Mouse (Mus musculus): ENCODE measurements around the gene Wrnip1. TPM values are rescaled to one million over a fixed set of nuclear protein-coding genes. Genes with fewer than 3 reads are reported as not detected.

The Wrnip1 gene
- polyA plus RNA-seq, 1 experiment from 2014 or later = 19.0 TPM

GRCm38 (mm10) chr13:32868843-32869242 lies 67.0 kb downstream of the Wrnip1 start:
- H3K9ac ChIP-seq (ENCODE audit: low read depth, low read length) = no peak overlapping the region
- no peaks in the 10 kb centered on the region for H3K9me3 ChIP-seq (ENCODE audit: control insufficient read depth, low read length)
- H3K36me3 ChIP-seq (ENCODE audit: control insufficient read depth, insufficient read depth, low read length) = no peaks in the 10 kb centered on the region
- no peaks in the 10 kb centered on the region for H3K4me1 ChIP-seq (ENCODE audit: control insufficient read depth, insufficient read depth, low read length)
- WGBS = 84% methylated on average over 5 of the region's 5 CpGs
- H3K27me3 ChIP-seq (ENCODE audit: control insufficient read depth, insufficient read depth, low read length) = no peaks in the 10 kb centered on the region
- H3K27ac ChIP-seq (ENCODE audit: low read depth, low read length) = no peak overlapping the region
- no peak for ATAC-seq (ENCODE audit: low FRiP score, low TSS enrichment)
- H3K4me3 ChIP-seq (ENCODE audit: low read length) = no peak overlapping the region
- no peak overlapping the region for H3K4me2 ChIP-seq (replicated peaks; ENCODE audit: low read depth, low read length)

Other genes with a start within 250 kb of the Wrnip1 start
- 0.14 TPM in 1 of 2 replicates, not detected in the other for gene Mylk4, start 18.1 kb upstream of the Wrnip1 start, polyA plus RNA-seq (2014; fragmentation: Nextera tagmentation; extraction: Ambion mirVana)
- not detected in 2 replicates for gene D930007J09Rik, start 811 bp downstream of the Wrnip1 start, polyA plus RNA-seq (2014; fragmentation: Nextera tagmentation; extraction: Ambion mirVana)
- 6.6 and 7.9 TPM in 2 replicates for gene Serpinb1a, start 49.1 kb downstream of the Wrnip1 start, polyA plus RNA-seq (2014; fragmentation: Nextera tagmentation; extraction: Ambion mirVana)
- not detected in 2 replicates for gene Serpinb1c, start 96.2 kb downstream of the Wrnip1 start, polyA plus RNA-seq (2014; fragmentation: Nextera tagmentation; extraction: Ambion mirVana)
- gene Serpinb6b, start 163.2 kb downstream of the Wrnip1 start, polyA plus RNA-seq (2014; fragmentation: Nextera tagmentation; extraction: Ambion mirVana) = 1.9 and 2.2 TPM in 2 replicates
- 6.9 and 7.9 TPM in 2 replicates for gene Serpinb9, start 201.2 kb downstream of the Wrnip1 start, polyA plus RNA-seq (2014; fragmentation: Nextera tagmentation; extraction: Ambion mirVana)
- gene Serpinb9b, start 225.4 kb downstream of the Wrnip1 start, polyA plus RNA-seq (2014; fragmentation: Nextera tagmentation; extraction: Ambion mirVana) = not detected in 2 replicates

Data from kidney, embryonic 14.5 days (tissue).